Comparison of ENCODE assay signal across 8 mouse cellular contexts in genomic region chr6:88826545-88826944, GRCm38 (mm10). TPM values are rescaled to one million over a fixed set of nuclear protein-coding genes. Genes with fewer than 3 reads are reported as not detected.
DNase-seq lines count a peak whose midpoint lies in the region; ATAC-seq lines count a peak whose summit lies in the region.

No protein-coding gene starts in this region.

- intact Hi-C loops in gastrocnemius, postnatal 14 days (cut with DNase I; ENCODE audit: low total_unique reads) = loop anchor here (1.0 kb wide), 1 partner anchor 236 kb away; no protein-coding TSS in a partner anchor

- no peak overlapping the region for H3K4me3 ChIP-seq in hindbrain, embryonic 16.5 days (ENCODE audit: low read length)
- H3K4me3 ChIP-seq in liver, embryonic 16.5 days (ENCODE audit: low read depth, low read length) = no peak overlapping the region

- H3K4me1 ChIP-seq in hindbrain, embryonic 16.5 days (ENCODE audit: control insufficient read depth, insufficient read depth, low read depth, low read length) = peaks cover 13% of the 10 kb centered on the region
- peaks cover 7% of the 10 kb centered on the region for H3K4me1 ChIP-seq in liver, embryonic 16.5 days (ENCODE audit: control insufficient read depth, low read depth, low read length)

- WGBS in hindbrain, embryonic 16.5 days = 40% methylated on average over 6 of the region's 6 CpGs
- WGBS in liver, embryonic 16.5 days (ENCODE audit: insufficient replicate concordance) = 44% methylated on average over 6 of the region's 6 CpGs

- H3K27me3 ChIP-seq in hindbrain, embryonic 16.5 days (replicated peaks; ENCODE audit: control insufficient read depth, insufficient read depth, low read length) = no peaks in the 10 kb centered on the region
- H3K27me3 ChIP-seq in liver, embryonic 16.5 days (ENCODE audit: control insufficient read depth, insufficient read depth, low read depth, low read length) = no peaks in the 10 kb centered on the region

- no peaks in the 10 kb centered on the region for H3K36me3 ChIP-seq in hindbrain, embryonic 16.5 days (ENCODE audit: control insufficient read depth, insufficient read depth, low read length)
- H3K36me3 ChIP-seq in liver, embryonic 16.5 days (ENCODE audit: control insufficient read depth, insufficient read depth) = peaks cover 8% of the 10 kb centered on the region; the same call in 1 of the 2 replicates

- peak; percentile 70 to 82 for DNase-seq in spleen, postnatal 4 days (ENCODE audit: low spot score in 2 of 2)
- DNase-seq in spleen, postnatal 14 days (ENCODE audit: low spot score in 2 of 2) = no peak
- peak; percentile 71 for DNase-seq in brain, adult 2 months (ENCODE audit: low read depth, low spot score)
- DNase-seq in gastrocnemius, postnatal 14 days = peak; percentile 80
- DNase-seq in retina, postnatal 7 days (ENCODE audit: low read depth, low spot score) = peak; percentile 46
- DNase-seq in T-cell, adult 2 months (ENCODE audit: low spot score) = no peak

- no peak overlapping the region for H3K4me2 ChIP-seq in hindbrain, embryonic 16.5 days (ENCODE audit: low read length)
- H3K4me2 ChIP-seq in liver, embryonic 16.5 days (ENCODE audit: low read depth, low read length) = no peak overlapping the region

- H3K9me3 ChIP-seq in hindbrain, embryonic 16.5 days (ENCODE audit: control insufficient read depth, low read length) = no peaks in the 10 kb centered on the region
- no peaks in the 10 kb centered on the region for H3K9me3 ChIP-seq in liver, embryonic 16.5 days (replicated peaks; ENCODE audit: control insufficient read depth, low read length)

- ATAC-seq in hindbrain, embryonic 16.5 days = peak; percentile 53; the same call in 1 of the 2 replicates
- peak; percentile 47 for ATAC-seq in liver, embryonic 16.5 days (ENCODE audit: low read depth)

- H3K27ac ChIP-seq in hindbrain, embryonic 16.5 days (ENCODE audit: low read depth, low read length) = peak overlapping the region; percentile 6; the same call in 1 of the 2 replicates
- H3K27ac ChIP-seq in liver, embryonic 16.5 days (ENCODE audit: low read length) = no peak overlapping the region

- no peak overlapping the region for H3K9ac ChIP-seq in hindbrain, embryonic 16.5 days (ENCODE audit: low read depth, low read length)
- no peak overlapping the region for H3K9ac ChIP-seq in liver, embryonic 16.5 days (ENCODE audit: low read depth, low read length)

RNA-seq across cellular contexts. Expression of gene Abtb1, which starts 15.2 kb away (rescaled TPM):
- 10 to 100 TPM; 17.8 to 18.2 TPM for total RNA-seq in gastrocnemius, postnatal 14 days (2021)
- polyA plus RNA-seq in hindbrain, embryonic 16.5 days (2015; fragmentation: Nextera tagmentation; extraction: Ambion mirVana) = 37.7 and 39.4 TPM in 2 replicates
- 61.0 and 65.2 TPM in 2 replicates for polyA plus RNA-seq in liver, embryonic 16.5 days (2015; fragmentation: Nextera tagmentation; extraction: Ambion mirVana)

RNA-seq across cellular contexts. Expression of gene Podxl2, which starts 48.3 kb away (rescaled TPM):
- total RNA-seq in gastrocnemius, postnatal 14 days (2021) = 10 to 100 TPM; 47.1 to 54.4 TPM
- 553 and 621 TPM in 2 replicates for polyA plus RNA-seq in hindbrain, embryonic 16.5 days (2015; fragmentation: Nextera tagmentation; extraction: Ambion mirVana)
- 0.51 and 1.6 TPM in 2 replicates for polyA plus RNA-seq in liver, embryonic 16.5 days (2015; fragmentation: Nextera tagmentation; extraction: Ambion mirVana)

Comparison
In these comparisons a context has a peak if more than half of its experiments do, and no peak if none do; other contexts are left out.
1. DNase-seq: peak in spleen, postnatal 4 days (2 of 2), brain, adult 2 months (single experiment), gastrocnemius, postnatal 14 days (single experiment) and retina, postnatal 7 days (single experiment); none in spleen, postnatal 14 days (0 of 2) and T-cell, adult 2 months (single experiment).
2. RNA of gene Podxl2, which starts 48.3 kb away (polyA plus RNA-seq): 553 to 621 TPM in hindbrain, embryonic 16.5 days; 0.51 to 1.6 TPM in liver, embryonic 16.5 days; every median in the first group is over 100 times any median in the second.